Mouse (Mus musculus): ENCODE results near the gene Upk3bl. TPM values are rescaled to one million over a fixed set of nuclear protein-coding genes. Genes with fewer than 3 reads are reported as not detected.
A peak's percentile ranks its signal among the peaks of the same experiment; 100 is the strongest.
"Not testable (repeated sequence)": the region's sequence is repeated elsewhere in the genome, so short reads cannot be mapped to it uniquely, and the experiment has no call there.

The Upk3bl gene
- polyA plus RNA-seq, 1 experiment = not detected

- Histone ChIP-seq H3K27ac (ENCODE audit: insufficient read depth, low read depth, low read length) (no peak overlapping the region), H3K4me3 (ENCODE audit: insufficient read depth, low read length) (no peak overlapping the region), H3K4me1 (ENCODE audit: control insufficient read depth, insufficient read depth, low read length) (peaks cover 11% of the 10 kb centered on the region)
- TF ChIP-seq POLR2A (IDR thresholded peaks at IDR 0.05; ENCODE audit: borderline replicate concordance, low read depth, low read length) = no peak
- TF ChIP-seq CTCF (IDR thresholded peaks at IDR 0.05; ENCODE audit: low read depth, low read length) = no peak
Observed at GRCm38 (mm10) chr5:136098536-136098935, 44.2 kb downstream of the Upk3bl start.

GRCm38 (mm10) chr5:136102099-136102820 lies 48.0 kb downstream of the Upk3bl start:
- Histone ChIP-seq H3K27ac (ENCODE audit: insufficient read depth, low read depth, low read length) (no peak overlapping the region), H3K4me1 (ENCODE audit: control insufficient read depth, insufficient read depth, low read length) (peaks cover 8% of the 10 kb centered on the region; the same call in 1 of the 2 replicates), H3K4me3 (ENCODE audit: insufficient read depth, low read length) (no peak overlapping the region)
- TF ChIP-seq POLR2A (IDR thresholded peaks at IDR 0.05; ENCODE audit: borderline replicate concordance, low read depth, low read length) = no peak
- TF ChIP-seq CTCF (IDR thresholded peaks at IDR 0.05; ENCODE audit: low read depth, low read length) = peak; percentile 39

- TF ChIP-seq CTCF (IDR thresholded peaks at IDR 0.05; ENCODE audit: low read depth, low read length) (peak; percentile 48; the same call in 1 of the 2 replicates), POLR2A (IDR thresholded peaks at IDR 0.05; ENCODE audit: borderline replicate concordance, low read depth, low read length) (no peak)
Observed at GRCm38 (mm10) chr5:136104511-136104910, 50.2 kb downstream of the Upk3bl start.

GRCm38 (mm10) chr5:136108486-136108885 lies 54.2 kb downstream of the Upk3bl start:
- Histone ChIP-seq H3K4me3 (ENCODE audit: insufficient read depth, low read length) (no peak overlapping the region), H3K27ac (ENCODE audit: insufficient read depth, low read depth, low read length) (0 out of 2 replicates have a peak overlapping the region, but pooled peaks have one; percentile 24), H3K4me1 (ENCODE audit: control insufficient read depth, insufficient read depth, low read length) (peaks cover 19% of the 10 kb centered on the region)
- no peak for TF ChIP-seq CTCF (IDR thresholded peaks at IDR 0.05; ENCODE audit: low read depth, low read length)
- no peak for TF ChIP-seq POLR2A (IDR thresholded peaks at IDR 0.05; ENCODE audit: borderline replicate concordance, low read depth, low read length)

More at GRCm38 (mm10) chr5:136104511-136104910, 50.2 kb downstream of the Upk3bl start:
- Histone ChIP-seq H3K27ac (ENCODE audit: insufficient read depth, low read depth, low read length) (no peak overlapping the region), H3K4me3 (ENCODE audit: insufficient read depth, low read length) (no peak overlapping the region), H3K4me1 (ENCODE audit: control insufficient read depth, insufficient read depth, low read length) (peaks cover 22% of the 10 kb centered on the region)

GRCm38 (mm10) chr5:136109042-136109441 lies 54.8 kb downstream of the Upk3bl start:
- no peak overlapping the region for H3K4me3 ChIP-seq (ENCODE audit: insufficient read depth, low read length)

GRCm38 (mm10) chr5:136113546-136113945 lies 59.3 kb downstream of the Upk3bl start:
- H3K4me3 ChIP-seq (ENCODE audit: insufficient read depth, low read length); H3K27ac ChIP-seq (ENCODE audit: insufficient read depth, low read depth, low read length): not testable (repeated sequence)

More at GRCm38 (mm10) chr5:136109042-136109441, 54.8 kb downstream of the Upk3bl start:
- peaks cover 19% of the 10 kb centered on the region for H3K4me1 ChIP-seq (ENCODE audit: control insufficient read depth, insufficient read depth, low read length)
- TF ChIP-seq CTCF (IDR thresholded peaks at IDR 0.05; ENCODE audit: low read depth, low read length) = no peak
- TF ChIP-seq POLR2A (IDR thresholded peaks at IDR 0.05; ENCODE audit: borderline replicate concordance, low read depth, low read length) = no peak
- H3K27ac ChIP-seq (ENCODE audit: insufficient read depth, low read depth, low read length) = no peak overlapping the region

More at GRCm38 (mm10) chr5:136113546-136113945, 59.3 kb downstream of the Upk3bl start:
- H3K4me1 ChIP-seq (ENCODE audit: control insufficient read depth, insufficient read depth, low read length) = peaks cover 14% of the 10 kb centered on the region

Other genes starting within 250 kb of the Upk3bl start
- gene Srrm3, start 247.6 kb upstream of the Upk3bl start, polyA plus RNA-seq (2012; ENCODE audit: insufficient read depth, insufficient read length, missing spikeins) = not detected in 2 replicates
- 0.80 and 1.8 TPM in 2 replicates for gene Hspb1, start 166.6 kb upstream of the Upk3bl start, polyA plus RNA-seq (2012; ENCODE audit: insufficient read depth, insufficient read length, missing spikeins)
- gene Ywhag, start 119.9 kb upstream of the Upk3bl start, polyA plus RNA-seq (2012; ENCODE audit: insufficient read depth, insufficient read length, missing spikeins) = 151 and 157 TPM in 2 replicates
- 6.8 and 10.0 TPM in 2 replicates for gene Ssc4d, start 80.0 kb upstream of the Upk3bl start, polyA plus RNA-seq (2012; ENCODE audit: insufficient read depth, insufficient read length, missing spikeins)
- not detected in 2 replicates for gene Zp3, start 74.4 kb upstream of the Upk3bl start, polyA plus RNA-seq (2012; ENCODE audit: insufficient read depth, insufficient read length, missing spikeins)
- gene Dtx2, start 59.7 kb upstream of the Upk3bl start, polyA plus RNA-seq (2012; ENCODE audit: insufficient read depth, insufficient read length, missing spikeins) = 9.5 and 9.8 TPM in 2 replicates
- gene Upk3b, start 16.0 kb upstream of the Upk3bl start, polyA plus RNA-seq (2012; ENCODE audit: insufficient read depth, insufficient read length, missing spikeins) = not detected in 2 replicates
- 273 and 311 TPM in 2 replicates for gene Rasa4, start 29.4 kb downstream of the Upk3bl start, polyA plus RNA-seq (2012; ENCODE audit: insufficient read depth, insufficient read length, missing spikeins)
- 82.8 and 86.7 TPM in 2 replicates for gene Polr2j, start 62.1 kb downstream of the Upk3bl start, polyA plus RNA-seq (2012; ENCODE audit: insufficient read depth, insufficient read length, missing spikeins)
- 30.5 and 36.4 TPM in 2 replicates for gene Lrwd1, start 81.6 kb downstream of the Upk3bl start, polyA plus RNA-seq (2012; ENCODE audit: insufficient read depth, insufficient read length, missing spikeins)
- 9.6 and 10.4 TPM in 2 replicates for gene Alkbh4, start 81.7 kb downstream of the Upk3bl start, polyA plus RNA-seq (2012; ENCODE audit: insufficient read depth, insufficient read length, missing spikeins)
- 18.1 and 20.2 TPM in 2 replicates for gene Orai2, start 116.2 kb downstream of the Upk3bl start, polyA plus RNA-seq (2012; ENCODE audit: insufficient read depth, insufficient read length, missing spikeins)
- 22.7 and 39.2 TPM in 2 replicates for gene Prkrip1, start 144.5 kb downstream of the Upk3bl start, polyA plus RNA-seq (2012; ENCODE audit: insufficient read depth, insufficient read length, missing spikeins)
- 13.5 and 14.2 TPM in 2 replicates for gene Sh2b2, start 192.1 kb downstream of the Upk3bl start, polyA plus RNA-seq (2012; ENCODE audit: insufficient read depth, insufficient read length, missing spikeins)

Data from bone marrow macrophage, adult 2 months (primary cell).